Mouse (Mus musculus): ENCODE results near the gene Cps1.

The Cps1 gene

DNA sequence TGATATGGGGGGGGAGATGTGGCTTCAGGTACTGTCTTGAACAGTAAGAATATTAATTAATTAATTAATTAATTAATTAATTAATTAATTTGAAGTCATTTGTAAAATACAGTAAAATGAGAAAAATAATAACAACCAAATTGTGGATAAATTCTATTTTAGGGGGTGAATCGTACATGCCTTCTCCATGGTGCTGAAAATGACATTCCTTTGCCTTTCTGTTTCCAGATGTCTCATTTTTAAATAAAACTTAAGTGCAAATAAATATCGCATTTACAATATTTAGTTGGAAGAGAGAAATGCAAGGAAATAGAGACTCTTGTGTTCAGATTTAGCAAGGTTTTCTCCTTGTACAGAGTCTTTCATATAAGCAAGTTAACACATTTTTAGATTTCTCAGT lies 112.0 kb downstream of the Cps1 start:
- DNase-seq (ENCODE audit: low read depth in 2 of 2, low spot score in 2 of 2) = no peak

DNA sequence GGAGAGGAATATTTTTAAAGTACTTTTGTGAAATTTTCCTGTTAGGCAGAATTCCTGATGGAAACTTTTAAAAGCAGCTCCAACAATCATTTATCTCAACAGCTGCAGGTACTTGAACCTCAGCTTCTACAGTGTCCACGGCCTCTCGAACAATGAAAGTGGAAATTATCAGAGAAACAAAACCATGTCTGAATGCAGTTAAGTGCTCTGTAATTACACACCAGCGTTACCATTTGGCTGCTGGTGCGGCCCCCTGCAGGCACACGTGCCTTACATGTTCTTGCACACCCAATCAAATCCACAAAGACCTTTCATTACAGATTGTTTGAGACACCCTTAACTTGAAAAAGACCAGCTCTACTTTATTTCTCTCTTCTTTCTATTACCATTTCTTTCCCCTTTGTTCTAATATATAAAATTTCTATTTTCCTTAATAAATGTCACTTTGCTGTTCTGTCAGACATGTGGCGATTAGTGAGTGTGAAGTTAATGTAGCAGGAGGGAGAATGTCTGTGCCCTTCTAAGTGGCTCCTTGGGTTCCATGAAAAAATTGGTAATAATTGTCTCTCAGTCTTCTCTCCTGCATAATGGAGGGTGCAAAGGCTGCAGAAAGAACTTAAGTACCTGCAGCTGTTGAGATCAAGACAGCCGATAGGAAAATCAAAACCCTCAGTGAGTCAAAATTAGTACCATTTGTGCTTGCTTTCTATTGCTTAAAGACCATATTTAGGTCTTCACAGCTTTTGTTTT lies 112.8 kb downstream of the Cps1 start:
- no peak for DNase-seq (ENCODE audit: low read depth in 2 of 2, low spot score in 2 of 2)

DNA sequence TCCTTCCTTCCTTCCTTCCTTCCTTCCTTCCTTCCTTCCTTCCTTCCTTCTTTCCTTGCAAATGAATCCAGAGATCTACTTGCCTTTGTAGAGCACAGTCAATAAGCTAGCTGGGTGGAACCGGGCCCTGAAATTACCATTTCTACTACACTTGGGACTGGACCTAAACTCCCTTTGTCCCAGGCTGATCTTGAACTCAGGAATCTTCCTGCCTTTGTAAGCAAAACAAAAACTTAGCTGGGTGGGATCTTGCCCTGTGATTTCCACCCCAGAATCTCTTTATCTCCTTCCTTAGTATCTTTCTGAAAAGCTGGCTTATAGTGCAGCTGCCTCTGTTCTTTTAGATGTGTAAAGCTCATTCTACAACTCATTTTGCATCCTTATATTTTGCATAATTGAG lies 115.6 kb downstream of the Cps1 start:
- no peak for DNase-seq (ENCODE audit: low read depth in 2 of 2, low spot score in 2 of 2)

DNA sequence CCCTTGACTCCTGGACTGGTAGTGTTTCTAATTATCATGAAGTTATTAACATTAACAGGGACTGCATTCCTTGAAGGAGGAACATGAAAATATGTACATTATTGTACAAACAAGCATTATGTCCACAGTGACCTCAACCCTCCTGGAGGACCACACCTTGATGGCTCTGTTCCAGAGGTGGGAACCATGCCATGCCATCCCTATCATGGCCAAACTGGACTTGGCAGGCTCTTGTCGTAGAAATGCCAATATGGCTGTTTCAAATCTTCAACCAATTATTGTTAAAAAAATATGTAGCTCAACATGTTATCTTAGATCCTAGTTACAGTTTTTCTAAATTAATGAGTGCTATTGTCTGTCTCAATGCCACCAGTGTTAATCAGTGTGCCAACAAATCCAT lies 116.1 kb downstream of the Cps1 start:
- DNase-seq (ENCODE audit: low read depth in 2 of 2, low spot score in 2 of 2) = no peak

DNA sequence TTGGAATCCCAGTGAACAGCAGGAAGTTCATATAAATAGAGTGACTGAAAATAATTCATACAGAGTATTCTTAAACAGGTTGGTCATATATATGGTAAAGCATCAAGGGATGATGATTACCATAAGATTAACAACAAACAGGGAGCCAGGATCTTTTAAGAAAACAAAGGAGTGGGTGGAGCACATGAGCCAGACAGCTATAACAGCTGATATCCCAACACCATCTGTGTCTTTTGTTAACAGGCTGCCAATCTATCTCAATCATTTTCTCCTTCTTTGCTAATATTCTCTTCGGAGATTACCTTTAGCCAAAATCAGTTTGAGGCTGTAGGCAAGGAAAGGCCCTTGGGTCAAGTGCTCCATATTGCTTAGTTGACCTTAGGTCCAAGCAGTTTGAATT lies 142.4 kb downstream of the Cps1 start:
- no peak for DNase-seq (ENCODE audit: low read depth in 2 of 2, low spot score in 2 of 2)

DNA sequence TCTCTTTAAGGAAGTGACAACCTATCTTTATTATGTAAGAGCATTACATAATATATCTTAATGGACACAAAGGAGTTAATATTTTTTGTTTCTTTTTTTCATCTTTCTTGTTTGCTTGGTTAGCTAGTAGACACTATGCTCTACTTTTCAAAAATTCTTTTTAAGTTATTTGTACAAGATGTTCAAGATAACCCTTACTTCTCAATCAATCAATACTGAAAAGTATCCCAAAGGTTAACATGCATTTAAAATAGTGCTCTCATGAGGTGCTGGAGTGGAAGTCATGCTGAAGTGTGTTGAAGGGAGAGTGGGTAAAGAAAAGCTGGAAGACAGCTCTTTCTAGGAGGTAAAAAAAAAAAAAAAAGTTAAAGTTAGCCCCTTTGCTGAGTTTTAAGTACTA lies 145.1 kb downstream of the Cps1 start:
- no peak for DNase-seq (ENCODE audit: low read depth in 2 of 2, low spot score in 2 of 2)

DNA sequence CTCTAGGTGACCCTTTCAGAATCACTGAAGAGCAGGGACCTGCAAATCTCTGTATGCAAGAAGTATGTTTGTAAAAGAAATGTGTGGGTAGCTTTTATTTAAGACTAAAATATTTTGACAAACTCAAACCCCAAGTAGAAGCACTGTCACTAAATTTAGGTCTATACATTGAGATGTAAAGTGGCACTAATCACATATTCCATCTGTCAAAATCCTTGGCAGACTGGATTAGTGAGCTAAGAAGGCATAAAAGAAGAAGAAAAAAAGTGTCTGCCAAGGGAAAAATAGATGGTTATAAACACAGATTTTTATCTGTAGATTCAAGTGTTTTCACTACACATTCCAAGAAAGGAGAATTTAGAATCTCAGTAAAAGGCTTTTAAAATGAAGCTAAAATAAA lies 145.6 kb downstream of the Cps1 start:
- DNase-seq (ENCODE audit: low read depth in 2 of 2, low spot score in 2 of 2) = no peak

DNA sequence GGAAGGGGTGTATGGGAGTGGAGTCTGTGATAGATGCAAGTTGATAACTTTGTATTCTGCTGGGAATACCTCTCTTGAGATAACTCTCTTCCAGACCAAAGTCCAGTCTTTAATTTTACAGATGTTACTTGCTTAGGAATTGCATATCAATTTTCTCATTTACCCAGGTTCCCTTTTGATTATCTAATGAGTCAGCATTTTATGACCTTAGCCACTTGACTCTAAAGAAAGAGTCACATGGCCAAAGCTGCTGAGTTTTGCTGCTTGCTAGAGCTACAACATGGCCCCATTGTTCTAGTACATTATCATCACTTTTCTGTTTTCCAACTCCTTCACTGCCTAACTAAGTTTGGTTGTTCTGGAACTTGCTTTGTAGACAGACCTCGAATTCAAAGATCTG lies 153.4 kb downstream of the Cps1 start:
- DNase-seq (ENCODE audit: low read depth in 2 of 2, low spot score in 2 of 2) = no peak
